Mouse (Mus musculus): ENCODE data around the gene Fam166b. TPM values are rescaled to one million over a fixed set of nuclear protein-coding genes. Genes with fewer than 3 reads are reported as not detected.

Fam166b gene
- polyA plus RNA-seq, 1 experiment from 2014 or later = 0.27 TPM

DNA sequence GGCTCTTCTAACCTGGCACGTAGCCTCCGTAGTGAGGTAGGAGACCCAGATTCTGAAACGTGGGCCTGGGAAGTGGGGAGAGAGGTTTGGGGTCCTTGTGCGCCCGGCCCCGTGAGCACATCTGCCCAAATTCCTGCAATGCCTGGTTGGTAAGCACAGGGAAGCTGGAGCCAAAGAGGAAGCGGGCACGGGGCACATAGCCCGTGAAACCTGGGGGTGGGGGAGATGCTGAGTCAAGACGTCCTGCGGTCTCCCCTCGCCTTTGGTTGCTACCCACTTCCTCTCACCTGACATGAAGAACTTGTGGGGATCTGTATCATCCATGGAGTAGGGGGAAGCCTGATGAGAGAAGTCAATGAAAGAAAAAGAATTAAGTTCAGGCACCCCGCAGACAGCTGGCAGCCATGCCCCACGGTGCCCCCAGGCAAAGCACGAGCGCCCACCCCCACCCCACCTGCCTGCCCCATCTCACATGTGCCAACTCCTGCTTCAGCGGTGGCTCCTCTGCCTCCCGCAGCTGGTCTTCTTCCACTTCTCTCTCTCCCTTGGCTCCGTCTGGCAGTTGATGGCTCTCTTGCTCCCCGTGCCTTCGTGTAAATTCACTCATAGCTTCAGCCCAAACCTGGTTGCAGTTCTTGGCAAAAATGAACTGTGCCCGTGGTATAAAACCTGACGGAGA, 1.3 kb downstream of the Fam166b start:
- peaks cover 41% of the 10 kb centered on the region for H3K4me1 ChIP-seq
- H3K4me3 ChIP-seq (replicated peaks) = no peak overlapping the region
- ATAC-seq (replicated peaks; ENCODE audit: low FRiP score) = no peak
- peaks cover 40% of the 10 kb centered on the region for H3K36me3 ChIP-seq
- no peak overlapping the region for H3K9ac ChIP-seq
- H3K27me3 ChIP-seq = peaks cover 58% of the 10 kb centered on the region
- peak overlapping the region; percentile 48 for H3K4me2 ChIP-seq
- H3K9me3 ChIP-seq (replicated peaks) = no peaks in the 10 kb centered on the region
- H3K27ac ChIP-seq = no peak overlapping the region
- 27% methylated on average over 23 of the region's 23 CpGs for WGBS

DNA sequence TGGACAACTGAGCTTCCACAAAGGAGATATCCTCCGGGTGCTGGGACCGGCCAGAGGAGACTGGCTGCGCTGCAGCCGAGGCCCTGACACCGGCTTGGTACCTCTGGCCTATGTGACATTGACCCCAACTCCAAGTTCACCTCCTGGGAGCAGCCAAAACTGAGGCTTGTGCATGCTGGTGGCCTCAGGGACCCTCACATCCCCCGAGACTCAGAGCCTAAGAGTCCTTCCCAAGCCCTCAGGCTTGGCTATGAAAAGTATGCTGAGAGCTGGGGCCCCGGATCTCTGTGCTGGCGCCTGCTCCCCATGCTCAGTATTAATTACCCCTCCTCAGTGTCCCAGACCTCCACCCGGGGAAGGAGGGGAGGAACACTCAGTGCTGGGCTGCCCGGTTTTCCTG, 2.4 kb downstream of the Fam166b start:
- ATAC-seq (replicated peaks; ENCODE audit: low FRiP score) = no peak
- peaks cover 52% of the 10 kb centered on the region for H3K36me3 ChIP-seq
- WGBS = 58% methylated on average over 10 of the region's 10 CpGs

DNA sequence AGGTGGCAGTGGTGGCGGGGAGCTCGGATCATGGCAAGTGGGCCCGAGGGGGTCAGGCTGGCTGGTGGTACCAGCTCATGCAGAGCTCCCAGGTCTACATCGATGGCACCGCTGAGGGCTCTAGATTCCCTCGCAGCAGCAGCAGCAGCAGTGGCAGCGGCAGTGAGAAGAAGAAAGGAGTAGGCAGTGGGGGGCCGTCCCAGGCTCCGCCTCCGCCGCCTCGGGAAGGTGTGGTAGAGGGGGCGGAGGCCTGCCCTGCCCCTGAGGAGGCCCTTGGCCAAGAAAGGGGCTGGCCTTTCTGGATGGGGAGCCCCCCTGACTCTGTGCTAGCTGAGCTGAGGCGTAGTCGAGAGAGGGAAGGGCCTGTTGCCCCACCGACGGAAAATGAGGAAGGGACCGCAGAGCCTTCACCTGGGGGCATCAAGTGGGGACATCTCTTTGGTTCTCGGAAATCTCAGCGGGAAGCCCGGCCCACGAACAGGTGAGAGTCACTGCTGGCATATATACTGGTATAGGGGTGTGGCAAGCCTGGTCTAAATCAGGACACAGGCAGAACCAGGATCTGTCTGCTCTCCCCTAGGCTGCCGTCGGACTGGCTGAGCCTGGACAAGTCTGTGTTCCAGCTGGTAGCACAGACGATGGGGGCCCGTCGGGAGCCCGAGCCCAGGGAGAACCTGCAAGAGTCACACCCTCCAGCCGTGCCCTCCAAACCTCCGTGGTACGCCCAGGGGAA, 3.1 kb downstream of the Fam166b start:
- ATAC-seq (replicated peaks; ENCODE audit: low FRiP score) = no peak; the same call in 1 of the 2 replicates
- H3K27me3 ChIP-seq = peaks cover 58% of the 10 kb centered on the region
- H3K9me3 ChIP-seq (replicated peaks) = no peaks in the 10 kb centered on the region
- H3K36me3 ChIP-seq = peaks cover 56% of the 10 kb centered on the region
- WGBS = 32% methylated on average over 31 of the region's 31 CpGs
- peaks cover 40% of the 10 kb centered on the region for H3K4me1 ChIP-seq
- no peak overlapping the region for H3K27ac ChIP-seq
- H3K4me3 ChIP-seq (replicated peaks) = 0 out of 2 replicates have a peak overlapping the region, but pooled peaks have one; percentile 7
- no peak overlapping the region for H3K9ac ChIP-seq
- H3K4me2 ChIP-seq = peak overlapping the region; percentile 32

More for the DNA sequence above, 2.4 kb downstream of the Fam166b start:
- Histone ChIP-seq H3K27me3 (peaks cover 58% of the 10 kb centered on the region), H3K9me3 (replicated peaks) (no peaks in the 10 kb centered on the region), H3K4me3 (replicated peaks) (no peak overlapping the region), H3K4me2 (no peak overlapping the region), H3K27ac (no peak overlapping the region), H3K4me1 (peaks cover 40% of the 10 kb centered on the region), H3K9ac (no peak overlapping the region)

DNA sequence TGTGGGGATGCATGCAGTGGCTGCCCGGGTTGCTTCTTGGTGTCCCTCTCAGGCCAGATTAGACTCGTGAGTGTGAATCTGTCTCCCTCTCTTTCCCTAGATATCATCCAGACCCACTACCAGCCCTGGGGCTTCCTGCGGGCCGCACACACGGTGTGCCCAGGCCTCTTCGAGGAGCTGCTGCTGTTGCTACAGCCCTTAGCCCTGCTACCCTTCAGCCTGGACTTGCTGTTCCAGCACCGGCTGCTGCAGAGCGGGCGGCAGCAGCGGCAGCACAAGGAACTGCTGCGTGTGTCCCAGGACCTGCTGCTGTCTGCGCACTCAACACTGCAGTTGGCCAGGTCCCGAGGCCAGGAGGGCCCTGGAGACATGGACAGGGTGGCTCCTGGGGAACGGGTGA, 3.7 kb downstream of the Fam166b start:
- Histone ChIP-seq H3K4me2 (peak overlapping the region; percentile 32), H3K4me3 (replicated peaks) (0 out of 2 replicates have a peak overlapping the region, but pooled peaks have one; percentile 7), H3K9ac (no peak overlapping the region), H3K27me3 (peaks cover 58% of the 10 kb centered on the region), H3K4me1 (peaks cover 40% of the 10 kb centered on the region), H3K9me3 (replicated peaks) (no peaks in the 10 kb centered on the region), H3K36me3 (peaks cover 56% of the 10 kb centered on the region), H3K27ac (no peak overlapping the region)
- ATAC-seq (replicated peaks; ENCODE audit: low FRiP score) = no peak
- 38% methylated on average over 14 of the region's 14 CpGs for WGBS

DNA sequence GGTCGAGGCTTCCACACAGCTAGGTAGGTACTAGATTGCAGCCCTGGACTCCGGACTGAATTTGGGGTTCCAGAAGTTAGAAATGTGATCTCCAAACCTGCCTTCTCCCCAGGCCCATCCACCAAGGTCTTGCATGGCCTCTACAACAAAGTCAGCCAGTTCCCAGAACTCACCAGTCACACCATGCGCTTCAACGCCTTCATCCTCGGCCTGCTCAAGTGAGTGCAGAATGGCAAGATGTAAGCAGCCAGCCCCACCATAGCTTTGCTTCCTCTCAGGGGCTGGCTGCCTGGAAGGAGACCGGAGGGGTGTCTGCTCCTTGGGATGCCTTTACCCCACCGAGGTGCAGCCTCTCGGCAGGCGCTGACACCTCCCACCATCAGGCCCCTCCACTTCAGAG, 4.9 kb downstream of the Fam166b start:
- WGBS = 83% methylated on average over 9 of the region's 9 CpGs
- Histone ChIP-seq H3K27ac (no peak overlapping the region), H3K4me3 (replicated peaks) (no peak overlapping the region), H3K27me3 (peaks cover 54% of the 10 kb centered on the region), H3K36me3 (peaks cover 60% of the 10 kb centered on the region), H3K9me3 (replicated peaks) (no peaks in the 10 kb centered on the region), H3K4me1 (peaks cover 46% of the 10 kb centered on the region), H3K4me2 (no peak overlapping the region), H3K9ac (no peak overlapping the region)
- no peak for ATAC-seq (replicated peaks; ENCODE audit: low FRiP score)

DNA sequence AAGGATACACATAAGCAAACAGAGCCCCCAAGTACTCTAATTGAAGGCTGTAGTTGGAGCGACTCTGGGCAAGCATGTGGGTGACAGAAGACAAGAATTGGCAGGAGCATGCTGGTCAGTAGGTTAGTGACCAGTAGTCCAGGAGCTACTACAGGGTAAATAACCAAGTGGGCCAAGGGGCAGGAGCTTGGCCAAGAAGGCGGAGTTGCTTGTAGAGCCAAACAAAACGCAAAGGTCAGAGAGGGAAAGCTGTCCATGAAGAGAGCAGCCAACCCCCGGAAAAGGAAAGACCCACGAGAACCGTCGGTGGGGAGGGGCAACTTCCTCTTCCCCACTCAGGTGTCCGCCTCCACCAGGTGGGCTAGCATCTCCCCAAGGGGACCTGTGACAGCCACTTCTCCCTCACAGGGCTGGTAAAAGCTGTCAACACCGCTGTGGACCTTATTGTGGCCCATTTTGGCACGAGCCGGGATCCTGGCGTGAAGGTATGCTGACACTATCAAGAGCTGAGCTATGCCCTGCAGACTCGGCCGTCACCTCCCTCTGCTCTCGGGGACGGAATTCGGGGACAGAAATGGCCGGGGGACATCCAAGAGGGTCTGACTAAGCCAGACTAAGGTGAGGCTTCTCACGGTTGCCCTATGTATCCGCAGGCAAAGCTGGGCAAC, 5.5 kb downstream of the Fam166b start:
- Histone ChIP-seq H3K36me3 (peaks cover 60% of the 10 kb centered on the region), H3K4me2 (no peak overlapping the region), H3K4me1 (peaks cover 46% of the 10 kb centered on the region), H3K4me3 (replicated peaks) (no peak overlapping the region), H3K27me3 (peaks cover 53% of the 10 kb centered on the region), H3K9me3 (replicated peaks) (no peaks in the 10 kb centered on the region), H3K27ac (no peak overlapping the region), H3K9ac (no peak overlapping the region)
- no peak for ATAC-seq (replicated peaks; ENCODE audit: low FRiP score)
- WGBS = 90% methylated on average over 20 of the region's 20 CpGs

DNA sequence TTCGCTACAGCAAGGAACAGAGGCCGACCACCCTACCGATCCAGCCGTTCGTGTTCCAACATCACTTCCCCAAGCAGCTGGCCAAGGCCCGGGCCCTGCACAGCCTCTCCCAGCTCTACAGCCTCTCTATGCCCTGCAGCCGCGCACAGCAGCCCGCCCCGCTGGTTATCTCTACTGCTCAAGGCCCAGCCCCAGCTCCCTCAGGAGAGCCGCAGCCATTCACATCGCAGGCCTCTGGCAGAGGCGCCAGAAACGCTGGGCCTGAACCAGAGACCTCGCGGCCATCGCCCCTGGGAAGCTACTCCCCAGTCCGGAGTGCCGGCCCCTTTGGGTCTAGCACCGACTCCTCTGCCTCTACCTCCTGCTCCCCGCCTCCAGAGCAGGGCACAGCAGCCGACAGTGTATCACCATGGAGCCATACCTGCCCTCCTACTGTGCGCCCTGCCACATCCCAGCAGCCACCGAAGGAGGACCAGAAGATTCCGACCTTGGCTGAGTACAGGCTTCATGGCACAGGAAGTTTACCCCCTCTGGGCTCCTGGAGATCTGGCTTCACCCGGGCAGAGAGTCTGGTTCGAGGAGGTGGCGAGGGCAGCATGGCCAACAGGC, 7.2 kb downstream of the Fam166b start:
- no peaks in the 10 kb centered on the region for H3K9me3 ChIP-seq (replicated peaks)
- H3K27me3 ChIP-seq = peaks cover 37% of the 10 kb centered on the region
- peaks cover 60% of the 10 kb centered on the region for H3K36me3 ChIP-seq
- H3K9ac ChIP-seq = no peak overlapping the region
- H3K4me2 ChIP-seq = no peak overlapping the region
- H3K4me3 ChIP-seq (replicated peaks) = no peak overlapping the region
- ATAC-seq (replicated peaks; ENCODE audit: low FRiP score) = no peak
- H3K4me1 ChIP-seq = peaks cover 47% of the 10 kb centered on the region
- no peak overlapping the region for H3K27ac ChIP-seq
- WGBS = 82% methylated on average over 28 of the region's 28 CpGs

DNA sequence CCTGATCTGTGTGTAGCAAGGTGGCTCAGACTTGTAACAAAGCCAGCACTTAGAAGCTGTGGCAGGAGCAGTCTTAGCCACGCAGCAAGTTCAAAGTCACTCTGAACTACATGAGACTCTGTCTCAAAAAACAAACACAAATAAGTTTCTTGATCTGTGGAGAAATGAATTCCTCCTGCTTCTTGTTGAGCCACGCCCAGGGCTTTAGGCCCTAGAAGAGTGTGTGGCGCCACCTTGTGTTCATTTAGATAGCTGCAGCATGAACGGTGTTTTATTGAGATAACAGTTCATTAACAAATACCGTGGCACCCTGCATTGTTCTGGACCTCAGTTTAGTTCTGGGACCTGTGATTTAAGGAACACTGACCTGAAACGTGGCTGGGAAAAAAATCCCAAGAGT, 8.6 kb downstream of the Fam166b start:
- H3K27ac ChIP-seq = peak overlapping the region; percentile 82
- H3K36me3 ChIP-seq = peaks cover 61% of the 10 kb centered on the region
- H3K9ac ChIP-seq = no peak overlapping the region
- peaks cover 23% of the 10 kb centered on the region for H3K27me3 ChIP-seq
- H3K9me3 ChIP-seq (replicated peaks) = no peaks in the 10 kb centered on the region
- no peak for ATAC-seq (replicated peaks; ENCODE audit: low FRiP score)
- H3K4me2 ChIP-seq = no peak overlapping the region
- 4% methylated on average over 6 of the region's 6 CpGs for WGBS
- peaks cover 37% of the 10 kb centered on the region for H3K4me1 ChIP-seq
- H3K4me3 ChIP-seq (replicated peaks) = no peak overlapping the region

DNA sequence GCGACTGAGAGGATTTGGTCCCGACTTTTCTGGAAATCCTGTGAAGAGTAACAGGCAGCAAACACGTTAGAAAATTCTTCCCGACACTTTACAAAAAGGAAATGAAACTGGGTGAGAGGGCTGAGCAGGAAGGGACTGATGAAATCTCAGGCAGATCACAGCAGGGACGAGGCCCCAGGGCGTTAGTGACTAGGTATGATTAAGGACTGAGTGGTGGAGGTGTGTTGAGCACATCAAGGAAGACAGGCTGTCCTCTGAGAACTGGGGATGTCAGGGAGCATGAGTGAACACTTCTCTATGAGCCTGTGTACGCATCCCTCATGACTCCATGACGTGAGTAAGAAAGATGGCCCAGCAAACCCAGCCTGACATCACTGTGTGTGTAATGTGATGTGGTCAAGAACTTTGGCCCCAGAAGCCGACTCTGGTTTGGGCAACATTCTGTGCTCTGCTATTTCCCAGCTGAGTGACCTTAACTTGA, 9.1 kb downstream of the Fam166b start:
- Histone ChIP-seq H3K27me3 (peaks cover 18% of the 10 kb centered on the region), H3K4me1 (peaks cover 34% of the 10 kb centered on the region), H3K4me2 (no peak overlapping the region), H3K27ac (peak overlapping the region; percentile 82), H3K9ac (no peak overlapping the region), H3K36me3 (peaks cover 61% of the 10 kb centered on the region), H3K9me3 (replicated peaks) (no peaks in the 10 kb centered on the region), H3K4me3 (replicated peaks) (no peak overlapping the region)
- ATAC-seq (replicated peaks; ENCODE audit: low FRiP score) = no peak
- WGBS = 57% methylated on average over 9 of the region's 9 CpGs

DNA sequence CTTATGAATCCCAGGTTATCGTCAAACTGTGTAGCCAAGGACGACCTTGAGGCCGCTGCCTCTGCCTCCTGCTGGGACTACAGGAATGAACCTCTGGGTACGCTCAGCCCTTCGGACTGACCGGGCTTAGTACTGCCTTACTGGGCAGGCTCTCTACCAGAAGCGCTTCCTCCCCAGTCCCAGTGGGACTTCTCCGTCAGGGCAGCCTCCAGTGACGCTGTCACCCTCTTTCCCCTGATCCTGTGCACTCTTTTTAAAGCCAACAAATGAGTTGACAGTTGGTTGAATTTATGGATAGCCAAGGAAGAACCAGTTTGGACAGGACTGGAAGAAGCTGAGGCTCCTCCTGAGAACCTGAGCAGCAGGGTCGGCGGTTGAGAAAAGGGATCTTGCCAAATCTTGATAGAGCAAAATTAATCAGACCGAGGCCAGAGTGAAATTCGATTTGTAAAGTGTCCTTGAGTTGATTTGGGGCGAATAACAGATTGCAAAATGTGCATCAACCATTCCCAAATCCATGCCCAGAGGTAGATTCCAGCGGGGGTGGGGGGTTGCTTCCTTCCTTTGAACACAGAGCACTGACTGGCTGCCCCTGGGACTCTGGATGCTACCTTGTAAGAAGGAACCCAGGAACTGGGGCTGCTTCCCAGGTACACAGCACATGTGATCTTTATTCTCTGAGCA, 9.8 kb downstream of the Fam166b start:
- no peak overlapping the region for H3K4me3 ChIP-seq (replicated peaks)
- peak overlapping the region; percentile 82 for H3K27ac ChIP-seq
- peaks cover 11% of the 10 kb centered on the region for H3K27me3 ChIP-seq
- no peak for ATAC-seq (replicated peaks; ENCODE audit: low FRiP score)
- WGBS = 49% methylated on average over 15 of the region's 15 CpGs
- H3K4me2 ChIP-seq = no peak overlapping the region
- H3K4me1 ChIP-seq = peaks cover 34% of the 10 kb centered on the region
- no peaks in the 10 kb centered on the region for H3K9me3 ChIP-seq (replicated peaks)
- peaks cover 59% of the 10 kb centered on the region for H3K36me3 ChIP-seq
- H3K9ac ChIP-seq = no peak overlapping the region

DNA sequence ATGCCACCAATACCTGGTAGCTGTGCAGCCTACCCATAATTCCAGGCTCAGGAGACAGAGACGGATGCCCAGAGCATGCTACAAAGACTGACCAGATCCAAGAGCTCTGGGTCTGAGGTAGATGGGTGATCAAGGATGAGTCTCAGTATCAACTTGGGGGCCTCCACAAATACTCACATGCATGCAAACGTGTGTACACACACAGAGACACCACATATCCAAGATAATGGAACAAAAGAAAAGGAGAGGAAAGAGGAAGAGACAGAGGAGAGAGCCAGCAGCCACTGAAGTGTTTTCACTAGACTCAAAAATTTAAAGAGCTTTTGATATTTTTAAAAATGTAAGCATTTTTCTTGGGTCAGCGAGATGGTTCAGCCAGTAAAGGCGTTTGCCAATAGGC, 10.5 kb downstream of the Fam166b start:
- no peak overlapping the region for H3K9ac ChIP-seq
- no peak overlapping the region for H3K4me3 ChIP-seq (replicated peaks)
- 0 out of 2 replicates have a peak, but pooled peaks cover 4% of the 10 kb centered on the region for H3K27me3 ChIP-seq
- no peak overlapping the region for H3K4me2 ChIP-seq
- peak overlapping the region; percentile 82 for H3K27ac ChIP-seq
- peaks cover 35% of the 10 kb centered on the region for H3K4me1 ChIP-seq
- H3K9me3 ChIP-seq (replicated peaks) = no peaks in the 10 kb centered on the region
- no peak for ATAC-seq (replicated peaks; ENCODE audit: low FRiP score)
- WGBS = 75% methylated on average over 4 of the region's 4 CpGs
- peaks cover 55% of the 10 kb centered on the region for H3K36me3 ChIP-seq

Measured in kidney, embryonic 15.5 days (tissue).